Comparison of ENCODE assay signal across 26 mouse cellular contexts in genomic region chr1:36925781-36926180, GRCm38 (mm10). TPM values are rescaled to one million over a fixed set of nuclear protein-coding genes. Genes with fewer than 3 reads are reported as not detected.
DNase-seq lines count a peak whose midpoint lies in the region; ATAC-seq and TF ChIP-seq lines count a peak whose summit lies in the region.
"Had no signal": no experiment of that assay in that cellular context is flagged by ENCODE, and none has a peak within 500 bp of the region (broad histone marks: within the 10 kb centered on the region; RNA-seq: fewer than 3 reads in every experiment).

No protein-coding gene starts in this region.

- no peaks in the 10 kb centered on the region for H3K36me3 ChIP-seq in heart, postnatal 0 days (replicated peaks; ENCODE audit: control insufficient read depth, insufficient read depth, low read length)
- H3K36me3 ChIP-seq in midbrain, embryonic 11.5 days (ENCODE audit: control insufficient read depth, insufficient read depth, low read length), result no peaks in the 10 kb centered on the region
- H3K36me3 ChIP-seq in midbrain, embryonic 13.5 days, result no peaks in the 10 kb centered on the region
- peaks cover 16% of the 10 kb centered on the region for H3K36me3 ChIP-seq in liver, embryonic 12.5 days
- H3K36me3 ChIP-seq: embryonic facial prominence, embryonic 15.5 days; heart, embryonic 15.5 days; hindbrain, embryonic 10.5 days; neural tube, embryonic 13.5 days; stomach, embryonic 15.5 days had no signal

- intact Hi-C loops in heart, postnatal 25 days (cut with DNase I), result no loop called here

- TF ChIP-seq CTCF in heart, postnatal 0 days (IDR thresholded peaks at IDR 0.05; ENCODE audit: low read depth), result no peak

- peaks cover 62% of the 10 kb centered on the region for H3K4me1 ChIP-seq in heart, postnatal 0 days (ENCODE audit: control insufficient read depth, insufficient read depth)
- H3K4me1 ChIP-seq in midbrain, embryonic 11.5 days (ENCODE audit: control insufficient read depth, insufficient read depth, low read length), result peaks cover 9% of the 10 kb centered on the region; the same call in 1 of the 2 replicates
- H3K4me1 ChIP-seq in midbrain, embryonic 13.5 days (replicated peaks), result peaks cover 22% of the 10 kb centered on the region
- H3K4me1 ChIP-seq in liver, embryonic 12.5 days, result peaks cover 95% of the 10 kb centered on the region

- no peak for DNase-seq in heart, postnatal 0 days (ENCODE audit: low spot score)
- DNase-seq in heart, postnatal 25 days (ENCODE audit: low spot score), result no peak
- peak; percentile 65 for DNase-seq in midbrain, embryonic 11.5 days (ENCODE audit: low spot score, missing footprints)
- peak; percentile 39 for DNase-seq in naive thymus-derived CD4-positive, alpha-beta T cell, adult 2 months (ENCODE audit: low read depth)
- no peak for DNase-seq in testis, postnatal 10 days (ENCODE audit: low spot score)
- DNase-seq in natural killer cell, adult 2 months (ENCODE audit: low spot score in 2 of 2), result no peak
- DNase-seq: adrenal gland, postnatal 25 days; cerebellum, adult 8-10 months; gastrocnemius, postnatal 10 days; kidney, adult 11 months; kidney, postnatal 10 days; layer of hippocampus, postnatal 36 days; lung, adult 18-20 months; midbrain, embryonic 14.5 days; right cerebral cortex, adult 18-20 months; right cerebral cortex, postnatal 4 days had no signal

- no peaks in the 10 kb centered on the region for H3K27me3 ChIP-seq in heart, postnatal 0 days (ENCODE audit: control insufficient read depth, insufficient read depth, low read length)
- H3K27me3 ChIP-seq in midbrain, embryonic 11.5 days (ENCODE audit: control insufficient read depth, insufficient read depth, low read length), result no peaks in the 10 kb centered on the region
- H3K27me3 ChIP-seq in midbrain, embryonic 13.5 days, result no peaks in the 10 kb centered on the region
- H3K27me3 ChIP-seq in liver, embryonic 12.5 days (replicated peaks), result no peaks in the 10 kb centered on the region
- H3K27me3 ChIP-seq: embryonic facial prominence, embryonic 15.5 days; heart, embryonic 15.5 days; neural tube, embryonic 13.5 days; stomach, embryonic 15.5 days had no signal

- H3K9ac ChIP-seq in heart, postnatal 0 days (replicated peaks; ENCODE audit: low read depth, low read length), result no peak overlapping the region
- H3K9ac ChIP-seq in midbrain, embryonic 11.5 days (ENCODE audit: low read length), result no peak overlapping the region
- H3K9ac ChIP-seq in midbrain, embryonic 13.5 days (replicated peaks), result no peak overlapping the region
- H3K9ac ChIP-seq in liver, embryonic 12.5 days, result no peak overlapping the region
- H3K9ac ChIP-seq: embryonic facial prominence, embryonic 15.5 days; heart, embryonic 15.5 days; neural tube, embryonic 13.5 days; stomach, embryonic 15.5 days had no signal

- H3K4me3 ChIP-seq in heart, postnatal 0 days (ENCODE audit: low read depth, low read length), result no peak overlapping the region
- H3K4me3 ChIP-seq in midbrain, embryonic 11.5 days (ENCODE audit: low read depth, low read length), result no peak overlapping the region
- H3K4me3 ChIP-seq in midbrain, embryonic 13.5 days (replicated peaks), result no peak overlapping the region
- H3K4me3 ChIP-seq in liver, embryonic 12.5 days, result no peak overlapping the region
- H3K4me3 ChIP-seq: embryonic facial prominence, embryonic 15.5 days; heart, embryonic 15.5 days; hindbrain, embryonic 10.5 days; layer of hippocampus, adult 2 months; neural tube, embryonic 13.5 days; stomach, embryonic 15.5 days had no signal

- H3K4me2 ChIP-seq in heart, postnatal 0 days (ENCODE audit: low read depth, low read length), result no peak overlapping the region
- no peak overlapping the region for H3K4me2 ChIP-seq in midbrain, embryonic 11.5 days
- H3K4me2 ChIP-seq in midbrain, embryonic 13.5 days (replicated peaks), result no peak overlapping the region
- H3K4me2 ChIP-seq in liver, embryonic 12.5 days, result no peak overlapping the region
- H3K4me2 ChIP-seq: embryonic facial prominence, embryonic 15.5 days; heart, embryonic 15.5 days; neural tube, embryonic 13.5 days; stomach, embryonic 15.5 days had no signal

- 0 out of 2 replicates have a peak overlapping the region, but pooled peaks have one; percentile 23 for H3K27ac ChIP-seq in heart, postnatal 0 days (ENCODE audit: low read depth)
- no peak overlapping the region for H3K27ac ChIP-seq in midbrain, embryonic 11.5 days (ENCODE audit: low read depth, low read length)
- no peak overlapping the region for H3K27ac ChIP-seq in midbrain, embryonic 13.5 days
- peak overlapping the region; percentile 59 for H3K27ac ChIP-seq in liver, embryonic 12.5 days
- H3K27ac ChIP-seq: embryonic facial prominence, embryonic 15.5 days; hindbrain, embryonic 10.5 days; layer of hippocampus, adult 2 months; neural tube, embryonic 13.5 days; stomach, embryonic 15.5 days had no signal

- TF ChIP-seq EP300 in heart, postnatal 0 days (IDR thresholded peaks at IDR 0.05; ENCODE audit: low read depth), result no peak

- H3K9me3 ChIP-seq in heart, postnatal 0 days (replicated peaks; ENCODE audit: control insufficient read depth, low read length), result no peaks in the 10 kb centered on the region
- no peaks in the 10 kb centered on the region for H3K9me3 ChIP-seq in midbrain, embryonic 11.5 days (ENCODE audit: control insufficient read depth, low read length)
- no peaks in the 10 kb centered on the region for H3K9me3 ChIP-seq in midbrain, embryonic 13.5 days
- no peaks in the 10 kb centered on the region for H3K9me3 ChIP-seq in liver, embryonic 12.5 days (replicated peaks)
- H3K9me3 ChIP-seq: embryonic facial prominence, embryonic 15.5 days; heart, embryonic 15.5 days; hindbrain, embryonic 10.5 days; neural tube, embryonic 13.5 days; stomach, embryonic 15.5 days had no signal

- 49% methylated on average over 5 of the region's 5 CpGs for WGBS in heart, postnatal 0 days
- 88% methylated on average over 5 of the region's 5 CpGs for WGBS in midbrain, embryonic 11.5 days
- WGBS in midbrain, embryonic 13.5 days, result 87% methylated on average over 5 of the region's 5 CpGs
- WGBS in liver, embryonic 12.5 days (ENCODE audit: insufficient replicate concordance), result 57% methylated on average over 5 of the region's 5 CpGs

- ATAC-seq in heart, postnatal 0 days (ENCODE audit: insufficient read depth, low read depth), result no peak
- no peak for ATAC-seq in midbrain, embryonic 11.5 days (ENCODE audit: low FRiP score)
- ATAC-seq in midbrain, embryonic 13.5 days, result no peak
- ATAC-seq in liver, embryonic 12.5 days, result no peak
- ATAC-seq: forebrain, embryonic 14.5 days; hindbrain, embryonic 16.5 days had no signal

RNA-seq across cellular contexts. Expression of gene Tmem131, which starts 17.7 kb away (rescaled TPM):
- 10.1 and 11.3 TPM in 2 replicates for total RNA-seq in heart, postnatal 0 days (2014; rRNA removed; ENCODE audit: low replicate concordance)
- polyA plus RNA-seq in heart, postnatal 0 days (2015; fragmentation: Nextera tagmentation; extraction: Ambion mirVana), result 3.9 TPM in 2 replicates
- 10 to 100 TPM; 30.7 to 33.5 TPM for total RNA-seq in heart, postnatal 25 days (2021)
- polyA plus RNA-seq in midbrain, embryonic 11.5 days (2014; fragmentation: Nextera tagmentation; extraction: Ambion mirVana), result 14.7 and 15.2 TPM in 2 replicates
- 12.6 and 13.2 TPM in 2 replicates for polyA plus RNA-seq in midbrain, embryonic 13.5 days (2015; fragmentation: Nextera tagmentation; extraction: Ambion mirVana)
- polyA plus RNA-seq in liver, embryonic 12.5 days (2016; fragmentation: Nextera tagmentation; extraction: Ambion mirVana), result 14.9 and 15.4 TPM in 2 replicates

Comparison
In these comparisons a context has a peak if more than half of its experiments do, and no peak if none do; other contexts are left out.
1. DNase-seq: peak in midbrain, embryonic 11.5 days (single experiment) and naive thymus-derived CD4-positive, alpha-beta T cell, adult 2 months (single experiment); none in heart, postnatal 0 days (single experiment), heart, postnatal 25 days (single experiment), testis, postnatal 10 days (single experiment) and natural killer cell, adult 2 months (0 of 2).
2. H3K27ac ChIP-seq: peak in heart, postnatal 0 days (single experiment) and liver, embryonic 12.5 days (single experiment); none in midbrain, embryonic 11.5 days (single experiment) and midbrain, embryonic 13.5 days (single experiment).